Mouse (Mus musculus): ENCODE results near the gene Hist2h2be. TPM values are rescaled to one million over a fixed set of nuclear protein-coding genes. Genes with fewer than 3 reads are reported as not detected.

Gene Hist2h2be
- polyA plus RNA-seq, 1 experiment from 2014 or later, result 3.4 TPM

DNA sequence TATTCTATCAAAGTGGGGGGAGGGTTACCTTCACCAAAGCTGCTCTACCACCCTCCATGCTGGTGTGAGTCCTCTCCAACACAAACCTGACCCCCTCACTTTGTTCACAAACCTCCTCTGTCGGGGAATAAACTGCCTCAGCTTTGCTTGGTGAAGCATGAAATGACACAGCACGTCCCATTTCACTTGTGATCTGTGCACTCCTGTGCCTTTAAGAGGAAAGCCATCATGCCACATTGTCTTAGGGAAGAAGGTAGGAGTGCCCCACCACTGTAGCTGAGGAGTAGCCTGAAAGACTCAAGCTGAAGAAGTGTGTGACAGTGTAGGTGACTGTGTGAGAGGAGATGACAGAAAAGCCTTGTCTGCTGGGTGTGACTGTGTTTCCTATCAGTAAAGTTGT is 4.5 kb downstream of the Hist2h2be start:
- 31% methylated on average over 2 of the region's 2 CpGs for WGBS
- ATAC-seq (ENCODE audit: low FRiP score, low TSS enrichment) (no peak), DNase-seq (ENCODE audit: low spot score) (no peak)
- TF ChIP-seq EP300 (optimal IDR thresholded peaks at IDR 0.05) (no peak), CTCF (IDR thresholded peaks at IDR 0.05; ENCODE audit: low read depth) (no peak)
- Histone ChIP-seq H3K36me3 (ENCODE audit: control insufficient read depth, insufficient read depth, low read length) (no peaks in the 10 kb centered on the region), H3K9me3 (ENCODE audit: control insufficient read depth, low read length) (no peaks in the 10 kb centered on the region), H3K4me3 (ENCODE audit: low read depth, low read length) (no peak overlapping the region), H3K4me1 (replicated peaks; ENCODE audit: control insufficient read depth, insufficient read depth) (0 out of 2 replicates have a peak, but pooled peaks cover 5% of the 10 kb centered on the region), H3K9ac (ENCODE audit: low read length) (no peak overlapping the region), H3K27ac (replicated peaks) (no peak overlapping the region), H3K27me3 (ENCODE audit: control insufficient read depth, insufficient read depth, low read length) (no peaks in the 10 kb centered on the region), H3K4me2 (replicated peaks; ENCODE audit: low read depth) (no peak overlapping the region)

DNA sequence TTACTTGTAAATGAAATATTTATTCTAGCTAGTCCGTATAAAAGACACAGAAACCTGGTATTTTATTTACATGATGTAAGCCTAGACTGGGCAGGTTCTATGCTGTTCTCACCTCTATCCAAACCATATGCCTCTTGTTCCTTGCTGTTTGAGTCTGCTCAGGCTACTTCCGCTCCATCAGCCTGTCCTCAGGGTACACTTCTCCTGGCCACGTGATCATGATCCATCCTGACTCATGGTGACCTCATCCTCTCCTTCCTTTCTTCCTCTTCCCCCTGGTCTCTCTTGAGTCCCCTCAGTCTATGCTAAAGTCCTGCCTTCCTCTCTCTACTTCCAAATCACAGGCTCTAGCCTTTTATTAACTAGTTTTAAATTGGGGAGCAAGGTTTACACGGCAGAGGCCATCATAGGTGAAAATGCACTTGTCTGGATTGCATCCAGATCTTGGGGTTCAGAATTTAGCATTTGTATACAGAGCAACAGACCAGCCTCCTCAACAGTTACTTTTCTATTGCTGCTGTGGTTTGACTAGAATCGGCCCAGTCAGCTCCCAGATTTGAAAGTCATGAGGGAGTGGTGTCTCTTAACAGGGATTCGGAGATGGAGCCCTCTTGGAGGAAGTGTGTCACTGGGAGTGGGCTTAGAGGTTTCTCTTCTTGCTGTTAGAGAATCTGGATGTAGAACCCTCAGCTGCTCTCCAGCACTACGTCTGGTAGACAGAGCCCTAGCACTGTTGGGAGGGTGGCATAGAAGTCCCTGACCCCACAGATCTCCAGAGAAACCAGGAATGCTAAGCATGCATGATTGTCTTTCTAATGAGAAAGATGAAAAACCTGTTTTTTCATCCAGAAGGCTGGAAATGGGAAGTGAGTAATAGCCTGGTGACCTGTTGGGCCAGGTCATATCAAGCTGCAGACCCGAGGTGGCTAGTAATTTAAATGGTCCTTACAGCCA is 6.1 kb downstream of the Hist2h2be start:
- no peaks in the 10 kb centered on the region for H3K36me3 ChIP-seq (ENCODE audit: control insufficient read depth, insufficient read depth, low read length)
- WGBS, result 57% methylated on average over 8 of the region's 8 CpGs
- H3K9me3 ChIP-seq (ENCODE audit: control insufficient read depth, low read length), result no peaks in the 10 kb centered on the region
- DNase-seq (ENCODE audit: low spot score) (no peak), ATAC-seq (ENCODE audit: low FRiP score, low TSS enrichment) (peak; percentile 46)
- H3K4me3 ChIP-seq (ENCODE audit: low read depth, low read length), result no peak overlapping the region
- no peak overlapping the region for H3K9ac ChIP-seq (ENCODE audit: low read length)
- H3K4me2 ChIP-seq (replicated peaks; ENCODE audit: low read depth), result no peak overlapping the region
- no peak overlapping the region for H3K27ac ChIP-seq (replicated peaks)
- 0 out of 2 replicates have a peak, but pooled peaks cover 5% of the 10 kb centered on the region for H3K4me1 ChIP-seq (replicated peaks; ENCODE audit: control insufficient read depth, insufficient read depth)
- H3K27me3 ChIP-seq (ENCODE audit: control insufficient read depth, insufficient read depth, low read length), result no peaks in the 10 kb centered on the region
- TF ChIP-seq EP300 (optimal IDR thresholded peaks at IDR 0.05) (no peak), CTCF (IDR thresholded peaks at IDR 0.05; ENCODE audit: low read depth) (no peak)

DNA sequence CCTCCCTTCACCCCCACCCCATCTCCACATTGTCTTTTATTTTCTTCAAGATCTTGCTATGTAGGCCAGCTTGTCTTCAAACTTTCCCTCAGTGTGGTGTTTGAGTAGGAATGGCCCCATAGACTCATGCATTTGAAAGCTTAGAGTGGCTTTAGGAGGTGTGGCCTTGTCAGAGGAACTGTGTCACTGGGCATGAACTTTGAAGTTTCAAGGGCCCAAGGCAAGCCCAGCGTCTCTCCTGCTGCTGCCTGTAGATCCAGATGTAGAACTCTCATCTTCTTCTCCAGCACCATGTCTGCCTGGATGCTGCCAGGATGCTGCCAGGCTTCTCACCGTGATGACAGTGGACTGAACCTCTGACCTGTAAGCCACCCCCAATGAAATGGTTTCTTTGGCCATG is 7.9 kb downstream of the Hist2h2be start:
- H3K9me3 ChIP-seq (ENCODE audit: control insufficient read depth, low read length), result no peaks in the 10 kb centered on the region
- no peak overlapping the region for H3K4me2 ChIP-seq (replicated peaks; ENCODE audit: low read depth)
- H3K27me3 ChIP-seq (ENCODE audit: control insufficient read depth, insufficient read depth, low read length), result no peaks in the 10 kb centered on the region
- H3K4me1 ChIP-seq (replicated peaks; ENCODE audit: control insufficient read depth, insufficient read depth), result no peaks in the 10 kb centered on the region
- 60% methylated on average over 2 of the region's 2 CpGs for WGBS
- no peaks in the 10 kb centered on the region for H3K36me3 ChIP-seq (ENCODE audit: control insufficient read depth, insufficient read depth, low read length)
- no peak overlapping the region for H3K9ac ChIP-seq (ENCODE audit: low read length)
- no peak for TF ChIP-seq CTCF (IDR thresholded peaks at IDR 0.05; ENCODE audit: low read depth)
- no peak for TF ChIP-seq EP300 (optimal IDR thresholded peaks at IDR 0.05)
- ATAC-seq (ENCODE audit: low FRiP score, low TSS enrichment), result no peak
- no peak overlapping the region for H3K4me3 ChIP-seq (ENCODE audit: low read depth, low read length)
- DNase-seq (ENCODE audit: low spot score), result no peak
- no peak overlapping the region for H3K27ac ChIP-seq (replicated peaks)

DNA sequence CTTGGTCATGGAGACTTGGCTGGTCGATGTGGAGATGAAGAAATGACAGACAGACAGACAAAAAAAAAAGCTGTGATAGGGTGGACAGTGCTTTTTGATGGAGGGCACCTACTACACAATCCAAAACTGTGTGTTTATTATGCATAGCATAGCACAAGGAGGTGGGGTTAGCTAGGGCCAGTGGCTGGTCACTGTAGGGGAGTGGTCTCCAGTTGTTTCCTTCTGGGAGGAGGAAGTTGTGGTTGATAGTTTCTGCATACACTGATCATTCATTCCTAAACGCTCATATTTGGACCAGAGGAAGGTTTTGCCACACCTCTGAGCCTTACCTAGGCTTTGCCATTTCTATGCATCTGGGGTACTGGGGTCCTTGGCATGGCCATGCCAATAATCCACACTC is 9.5 kb downstream of the Hist2h2be start:
- Histone ChIP-seq H3K4me1 (replicated peaks; ENCODE audit: control insufficient read depth, insufficient read depth) (no peaks in the 10 kb centered on the region), H3K27ac (replicated peaks) (no peak overlapping the region), H3K9ac (ENCODE audit: low read length) (no peak overlapping the region), H3K4me2 (replicated peaks; ENCODE audit: low read depth) (no peak overlapping the region), H3K4me3 (ENCODE audit: low read depth, low read length) (no peak overlapping the region), H3K9me3 (ENCODE audit: control insufficient read depth, low read length) (no peaks in the 10 kb centered on the region), H3K36me3 (ENCODE audit: control insufficient read depth, insufficient read depth, low read length) (no peaks in the 10 kb centered on the region), H3K27me3 (ENCODE audit: control insufficient read depth, insufficient read depth, low read length) (no peaks in the 10 kb centered on the region)
- TF ChIP-seq EP300 (optimal IDR thresholded peaks at IDR 0.05), result no peak
- TF ChIP-seq CTCF (IDR thresholded peaks at IDR 0.05; ENCODE audit: low read depth), result no peak
- DNase-seq (ENCODE audit: low spot score) (no peak), ATAC-seq (ENCODE audit: low FRiP score, low TSS enrichment) (no peak)
- WGBS, result 58% methylated on average over 2 of the region's 2 CpGs

DNA sequence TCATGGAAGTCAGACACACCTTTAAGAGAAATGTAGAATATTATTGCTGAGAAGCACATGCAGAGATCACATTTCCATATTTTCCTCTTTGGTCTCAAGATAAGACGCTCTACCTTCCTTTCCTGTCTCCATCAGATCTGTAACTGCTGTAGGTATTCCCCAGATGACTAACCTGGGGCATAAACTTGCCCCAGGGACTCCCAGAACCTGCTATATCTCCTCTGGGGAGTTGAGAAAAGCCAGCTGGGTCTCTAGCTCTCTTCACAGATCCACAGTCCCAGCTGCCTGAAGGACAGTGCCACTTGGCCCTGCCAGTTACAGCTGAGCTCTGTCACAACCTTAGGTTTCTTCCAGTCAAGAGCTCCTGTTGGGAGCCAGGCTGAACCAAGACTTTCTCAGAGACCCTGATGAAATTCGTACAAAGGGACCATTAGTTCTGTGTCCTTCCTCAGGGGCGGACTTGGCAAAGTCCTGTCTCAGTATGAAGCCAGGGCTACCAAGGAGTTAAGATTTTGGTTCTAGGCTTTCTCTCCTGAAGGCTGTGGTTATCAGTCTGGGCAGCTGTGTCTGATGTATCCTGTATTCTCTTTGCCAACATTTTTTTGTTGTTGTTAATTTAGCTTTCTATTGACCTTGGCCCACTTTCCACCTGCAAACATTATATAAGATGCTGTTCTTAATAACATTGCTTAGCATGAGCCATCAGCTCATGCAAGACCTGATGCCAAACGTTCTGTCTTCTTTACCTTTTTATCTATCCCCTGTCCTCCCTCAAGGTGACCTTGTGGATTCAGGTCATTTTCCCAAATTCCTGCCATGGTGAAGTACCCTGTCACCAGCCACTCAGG is 10.2 kb downstream of the Hist2h2be start:
- Histone ChIP-seq H3K27me3 (ENCODE audit: control insufficient read depth, insufficient read depth, low read length) (no peaks in the 10 kb centered on the region), H3K9me3 (ENCODE audit: control insufficient read depth, low read length) (no peaks in the 10 kb centered on the region), H3K4me2 (replicated peaks; ENCODE audit: low read depth) (no peak overlapping the region), H3K9ac (ENCODE audit: low read length) (no peak overlapping the region), H3K4me1 (replicated peaks; ENCODE audit: control insufficient read depth, insufficient read depth) (no peaks in the 10 kb centered on the region), H3K27ac (replicated peaks) (no peak overlapping the region), H3K36me3 (ENCODE audit: control insufficient read depth, insufficient read depth, low read length) (no peaks in the 10 kb centered on the region), H3K4me3 (ENCODE audit: low read depth, low read length) (no peak overlapping the region)
- DNase-seq (ENCODE audit: low spot score) (no peak), ATAC-seq (ENCODE audit: low FRiP score, low TSS enrichment) (no peak)
- 74% methylated on average over 4 of the region's 4 CpGs for WGBS
- TF ChIP-seq CTCF (IDR thresholded peaks at IDR 0.05; ENCODE audit: low read depth) (no peak), EP300 (optimal IDR thresholded peaks at IDR 0.05) (no peak)
